Mouse (Mus musculus) testis, postnatal 10 days (tissue): ENCODE data around the gene Doc2a.

ENCODE experiments used
- DNase-seq: peaks from one replicate; pipeline ENCODE4 v3.0.0; 2021; ENCODE audit warnings: low spot score

Doc2a gene

GRCm38 (mm10) chr7:126823202-126823711 is 24.0 kb upstream of the Doc2a start:
- DNase-seq, result no peak

- DNase-seq, result no peak
These were observed 23.3 kb upstream of the Doc2a start for GRCm38 (mm10) chr7:126823940-126824339.

GRCm38 (mm10) chr7:126825403-126825802 is 21.8 kb upstream of the Doc2a start:
- no peak for DNase-seq

- DNase-seq, result no peak
These were observed 21.3 kb upstream of the Doc2a start for GRCm38 (mm10) chr7:126825952-126826351.

GRCm38 (mm10) chr7:126831539-126831938 is 15.7 kb upstream of the Doc2a start, which contains the start of gene 4930451I11Rik:
Gene 4930451I11Rik, minus strand, starts transcription at chr7:126831639.
- DNase-seq, result no peak

GRCm38 (mm10) chr7:126832036-126832598 is 15.1 kb upstream of the Doc2a start:
- DNase-seq, result peak; percentile 88

GRCm38 (mm10) chr7:126833294-126833693 is 13.9 kb upstream of the Doc2a start:
- no peak for DNase-seq

GRCm38 (mm10) chr7:126843276-126843675 is 3.9 kb upstream of the Doc2a start:
- DNase-seq, result no peak

GRCm38 (mm10) chr7:126845516-126845915 is 1.7 kb upstream of the Doc2a start:
- DNase-seq, result no peak

GRCm38 (mm10) chr7:126847421-126848398 is 494 bp downstream of the Doc2a start:
- peak; percentile 74 for DNase-seq

GRCm38 (mm10) chr7:126848794-126849193 is 1.6 kb downstream of the Doc2a start:
- DNase-seq, result no peak

- no peak for DNase-seq
These were observed 2.9 kb downstream of the Doc2a start for GRCm38 (mm10) chr7:126850161-126850560.

- DNase-seq, result no peak
These were observed 4.0 kb downstream of the Doc2a start for GRCm38 (mm10) chr7:126851192-126851591.

GRCm38 (mm10) chr7:126853454-126853853 is 6.2 kb downstream of the Doc2a start:
- no peak for DNase-seq

GRCm38 (mm10) chr7:126855641-126856040 is 8.4 kb downstream of the Doc2a start:
- DNase-seq, result no peak

- no peak for DNase-seq
These were observed 9.7 kb downstream of the Doc2a start for GRCm38 (mm10) chr7:126856741-126857420.

GRCm38 (mm10) chr7:126860987-126861386 is 13.8 kb downstream of the Doc2a start:
- DNase-seq, result no peak

- DNase-seq, result peak; percentile 96
These were observed 14.4 kb downstream of the Doc2a start, which contains the start of gene Hirip3 for GRCm38 (mm10) chr7:126861429-126862130. Gene Hirip3, plus strand, starts transcription at chr7:126861972.

GRCm38 (mm10) chr7:126862147-126862784 is 15.1 kb downstream of the Doc2a start, which contains the start of gene Ino80e:
Gene Ino80e, minus strand, starts transcription at chr7:126862377.
- DNase-seq, result peak; percentile 96

- no peak for DNase-seq
These were observed 16.6 kb downstream of the Doc2a start for GRCm38 (mm10) chr7:126863791-126864190.

GRCm38 (mm10) chr7:126867534-126867933 is 20.3 kb downstream of the Doc2a start:
- DNase-seq, result no peak
